Mouse (Mus musculus) adrenal gland, postnatal 25 days (tissue): ENCODE data around the gene Fads6. TPM values are rescaled to one million over a fixed set of nuclear protein-coding genes. Genes with fewer than 3 reads are reported as not detected.
A peak's percentile ranks its signal among the peaks of the same experiment; 100 is the strongest.

Experiments
- DNase-seq: peaks from one replicate; pipeline ENCODE4 v3.0.0; 2021; ENCODE audit warnings: mixed read lengths
- microRNA-seq, 2 experiments: library from miRNA; unstranded; fragments of <30 nt; microRNA quantifications; one replicate each; pipeline ENCODE4 v1.2.0; 2021
- total RNA-seq: library from RNA; stranded (reverse); gene quantifications from 2 replicates; pipeline ENCODE4 v1.2.3, GENCODE M21; 2021

Gene Fads6
- total RNA-seq, 1 experiment from 2014 or later = 93.9 TPM

DNA sequence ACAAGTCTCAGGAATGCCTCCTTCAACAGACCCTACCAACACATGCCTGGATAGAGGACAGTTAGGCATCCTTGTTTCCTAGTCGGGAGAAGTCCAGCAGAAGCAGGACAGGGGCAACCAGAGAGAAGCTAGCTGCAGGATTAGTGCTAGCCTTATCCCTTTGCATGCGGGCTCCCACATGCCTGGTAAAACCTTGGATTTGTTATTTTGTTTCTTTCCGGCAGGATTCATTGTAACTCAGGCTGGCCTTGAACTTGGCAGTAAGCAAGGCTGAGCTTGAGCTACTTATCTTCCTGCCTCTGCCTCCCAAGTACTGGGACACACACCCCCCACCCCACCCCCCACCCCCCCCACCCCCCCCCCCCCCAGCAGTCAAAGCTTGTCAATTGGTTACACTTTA is 46.2 kb downstream of the Fads6 start:
- no peak for DNase-seq

DNA sequence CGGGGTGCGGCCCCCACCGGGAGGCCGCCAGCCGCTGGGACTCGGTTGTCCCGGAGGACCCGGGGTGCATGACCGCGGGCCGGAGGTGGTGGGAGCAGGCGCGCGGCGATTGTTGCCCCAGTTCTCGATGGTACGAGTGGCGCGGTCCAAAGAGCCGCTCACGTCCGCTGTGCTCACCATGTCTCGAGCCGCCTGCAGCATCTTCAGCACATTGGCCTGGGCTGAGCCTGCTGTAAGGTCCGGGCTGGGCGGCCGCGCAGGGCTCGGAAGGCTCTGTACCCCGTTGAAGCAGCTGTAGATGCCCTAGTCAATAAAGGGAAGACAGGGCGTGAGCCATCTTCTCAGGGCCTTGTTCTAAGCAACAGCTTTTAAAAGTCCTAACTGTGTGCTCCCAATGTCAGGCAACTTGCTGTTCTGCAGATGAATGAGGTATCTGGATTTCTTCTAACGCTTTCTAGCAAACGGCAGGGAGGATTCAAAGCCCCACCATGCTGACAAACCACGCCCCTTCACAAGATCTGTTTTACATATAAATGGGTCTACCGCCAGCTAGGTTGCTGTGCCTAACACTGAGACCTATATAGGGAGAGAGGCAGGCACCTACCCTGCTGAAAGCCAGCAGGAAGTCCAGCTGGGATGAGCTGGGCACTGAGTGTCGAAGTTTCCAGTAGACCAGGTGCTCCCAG is 46.9 kb downstream of the Fads6 start:
- no peak for DNase-seq

DNA sequence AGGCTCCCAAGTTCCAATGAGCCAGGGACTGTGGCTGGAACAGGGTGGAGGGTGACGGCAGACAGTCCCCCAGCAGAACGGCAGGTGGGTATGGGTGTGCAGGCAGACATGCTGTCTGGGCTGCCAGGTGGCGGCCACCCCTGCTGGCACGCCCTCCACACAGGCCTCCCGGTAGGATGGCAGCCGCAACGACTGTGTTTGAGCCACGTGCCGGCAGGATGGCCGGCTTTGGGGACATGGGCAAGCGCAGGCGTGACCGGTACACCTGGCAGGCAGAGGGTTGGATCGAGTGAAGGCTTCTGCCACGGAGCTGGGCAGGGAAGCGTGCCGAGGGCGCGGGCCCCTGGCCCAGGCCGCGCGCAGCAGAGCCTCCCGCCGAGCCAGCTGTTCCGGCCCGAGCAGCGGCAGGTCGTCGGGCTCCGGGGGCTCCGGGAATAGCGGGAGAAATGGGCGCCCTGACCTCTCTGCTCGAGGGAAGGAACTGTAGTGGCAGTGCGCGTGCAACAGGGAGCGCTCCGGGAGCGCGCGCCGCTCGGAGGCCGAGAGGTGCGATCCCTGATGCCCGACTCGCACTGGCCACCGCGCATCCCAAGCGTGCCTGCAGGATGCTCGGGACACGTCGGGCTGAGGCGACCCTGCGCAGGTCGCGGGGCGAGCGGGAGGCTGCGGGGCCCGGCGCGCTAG is 47.6 kb downstream of the Fads6 start:
- DNase-seq = peak; percentile 43

DNA sequence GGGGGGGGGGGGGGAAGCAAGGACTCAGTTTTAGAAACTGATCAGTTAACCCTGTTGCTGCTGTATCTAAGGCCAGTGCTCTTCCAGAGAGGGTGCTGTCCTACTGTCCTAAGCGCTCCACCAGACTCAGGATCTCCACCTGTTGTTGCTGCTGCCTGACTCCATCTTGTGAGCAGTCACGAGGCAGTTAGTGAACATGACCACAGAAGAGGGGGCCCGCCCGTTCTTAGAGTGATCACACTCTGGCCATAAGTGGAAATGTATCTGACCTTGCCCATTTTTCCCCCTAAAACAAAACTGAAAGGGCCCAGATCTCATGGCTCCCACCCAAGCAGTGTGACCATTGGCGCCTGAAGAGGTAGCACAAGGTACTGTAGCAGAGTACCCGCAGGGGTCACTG is 49.5 kb downstream of the Fads6 start:
- no peak for DNase-seq

DNA sequence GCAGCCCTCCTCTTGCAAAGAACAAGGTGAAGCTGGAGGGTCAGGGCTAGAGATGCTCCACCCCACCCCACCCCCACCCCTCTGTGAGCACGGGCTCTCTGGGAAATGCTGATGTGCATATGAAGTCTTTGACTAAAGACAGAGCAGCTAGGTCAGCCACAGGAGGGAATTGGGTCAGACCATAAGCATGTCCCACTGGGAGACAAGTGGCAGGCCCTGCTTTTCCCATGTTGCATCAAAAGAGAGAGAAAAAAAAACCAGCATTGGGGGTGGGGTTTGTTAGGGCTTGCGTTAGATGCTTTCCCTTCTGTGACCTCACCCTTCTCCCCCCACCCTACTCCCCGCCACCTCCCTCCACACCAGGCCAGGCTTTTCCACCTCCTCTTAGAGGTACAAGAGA is 50.2 kb downstream of the Fads6 start:
- DNase-seq = no peak

DNA sequence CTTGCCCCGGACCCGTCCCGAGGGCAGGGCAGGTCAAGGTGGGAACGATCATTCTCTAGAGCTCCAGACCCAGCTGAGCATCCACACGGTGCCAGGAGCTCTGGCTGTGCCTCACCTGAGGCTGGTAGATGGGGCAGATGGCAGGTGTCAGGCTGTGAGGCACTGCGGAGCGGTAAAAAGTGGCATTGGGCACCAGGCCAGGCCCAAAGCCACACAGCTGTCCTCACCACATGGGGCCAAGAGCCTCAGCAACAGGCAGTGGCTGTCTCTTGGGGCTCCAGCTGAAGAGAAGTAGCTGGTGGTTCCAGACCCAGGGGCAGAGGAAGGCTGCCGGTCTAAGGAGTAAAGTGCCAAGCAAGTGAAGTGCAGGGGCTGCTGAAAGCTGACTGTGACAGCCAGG is 51.1 kb downstream of the Fads6 start:
- DNase-seq = no peak

DNA sequence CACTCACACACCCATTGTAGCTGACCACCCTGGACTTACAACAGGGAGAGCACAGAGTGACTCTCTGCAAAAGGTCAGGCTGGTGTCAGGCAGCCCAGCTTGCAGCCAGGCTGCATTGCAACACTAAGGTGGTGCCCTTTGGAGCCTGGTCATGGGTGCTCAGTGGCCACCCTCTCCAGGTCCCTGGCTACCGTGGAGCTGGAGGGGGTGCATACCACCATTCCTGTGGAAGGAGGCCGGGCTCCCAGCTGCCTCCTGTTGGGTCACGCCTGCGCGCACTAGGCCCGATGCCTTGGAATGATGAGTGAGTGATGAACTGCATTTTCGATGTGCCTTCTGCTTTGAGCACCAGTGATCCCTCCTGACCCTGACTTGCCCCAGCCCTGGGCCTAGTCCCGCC is 52.6 kb downstream of the Fads6 start:
- DNase-seq = no peak

DNA sequence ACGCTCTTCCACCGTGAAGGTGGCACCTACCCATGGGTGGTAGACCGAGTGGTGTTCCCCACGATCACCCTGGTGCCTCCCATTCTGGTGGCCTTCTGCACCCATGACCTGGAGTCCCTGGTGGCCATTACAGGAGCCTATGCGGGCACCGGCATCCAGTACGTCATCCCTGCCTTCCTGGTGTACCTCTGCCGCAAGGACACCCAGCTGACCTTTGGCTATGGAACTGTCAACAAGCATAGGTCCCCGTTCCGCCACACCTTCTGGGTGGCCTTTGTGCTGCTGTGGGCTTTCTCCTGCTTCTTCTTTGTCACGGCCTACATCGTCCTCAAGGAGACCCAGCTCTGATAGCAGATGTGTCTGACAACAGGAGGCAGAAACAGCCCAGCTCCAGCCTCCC is 53.7 kb downstream of the Fads6 start:
- DNase-seq = no peak

DNA sequence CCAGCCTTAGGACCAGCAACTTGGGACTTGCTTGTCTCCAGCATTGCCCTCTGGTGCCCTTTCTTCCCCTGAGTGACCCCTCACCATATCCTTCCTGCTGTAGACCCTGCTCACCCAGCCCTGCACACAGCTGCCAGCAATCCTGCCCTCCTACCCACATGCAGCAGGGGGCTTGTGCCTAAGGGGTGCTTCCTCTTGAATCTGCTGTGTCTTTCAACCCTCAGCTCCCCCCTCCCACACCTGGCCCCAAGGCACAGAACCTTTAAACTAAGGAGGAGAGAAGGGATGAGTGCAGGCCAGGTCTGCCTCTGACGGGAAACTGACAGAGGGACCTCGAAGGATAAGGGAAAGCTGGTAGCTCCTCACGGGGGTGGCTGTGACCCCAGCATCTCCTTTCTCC is 54.7 kb downstream of the Fads6 start:
- DNase-seq = no peak

DNA sequence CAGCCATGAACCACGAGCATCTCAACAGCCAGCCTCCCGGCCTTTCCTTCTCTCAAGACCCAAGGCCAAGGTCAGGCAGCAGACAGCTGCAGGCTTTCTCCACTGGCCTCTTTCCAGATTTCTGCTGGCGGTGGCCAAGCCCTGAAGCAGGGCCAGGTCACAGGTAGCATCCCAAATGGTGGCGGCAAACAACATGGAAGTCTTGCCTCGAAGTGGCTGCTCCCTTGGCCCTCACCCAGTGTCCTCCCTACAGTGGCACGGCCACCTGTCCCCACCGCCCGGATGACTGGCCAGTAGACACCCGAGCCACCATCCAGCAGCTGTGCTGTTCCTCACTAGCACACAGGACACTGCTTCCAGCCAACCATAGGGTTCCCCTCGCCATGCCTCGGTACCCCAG is 56.1 kb downstream of the Fads6 start:
- DNase-seq = no peak

DNA sequence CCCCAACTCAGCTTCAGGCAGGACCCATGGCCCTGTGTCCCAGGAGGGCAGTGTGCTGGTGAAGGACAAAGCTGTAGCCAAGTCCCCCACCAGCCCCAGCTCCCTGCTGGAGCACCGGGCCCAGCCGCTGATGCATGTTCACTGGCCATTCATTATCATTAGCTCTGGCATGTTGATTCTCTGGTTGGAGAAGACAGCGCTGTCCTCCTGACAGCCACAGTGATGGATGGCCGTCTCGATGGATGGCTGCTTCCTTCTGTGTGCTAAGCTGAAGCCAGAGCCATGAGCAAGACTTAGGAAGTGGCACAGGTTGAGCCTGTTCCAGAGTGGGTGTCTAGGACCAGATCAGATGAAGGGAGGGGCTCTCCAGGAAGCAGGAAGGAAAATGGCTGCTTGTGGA is 60.9 kb downstream of the Fads6 start:
- DNase-seq = no peak

DNA sequence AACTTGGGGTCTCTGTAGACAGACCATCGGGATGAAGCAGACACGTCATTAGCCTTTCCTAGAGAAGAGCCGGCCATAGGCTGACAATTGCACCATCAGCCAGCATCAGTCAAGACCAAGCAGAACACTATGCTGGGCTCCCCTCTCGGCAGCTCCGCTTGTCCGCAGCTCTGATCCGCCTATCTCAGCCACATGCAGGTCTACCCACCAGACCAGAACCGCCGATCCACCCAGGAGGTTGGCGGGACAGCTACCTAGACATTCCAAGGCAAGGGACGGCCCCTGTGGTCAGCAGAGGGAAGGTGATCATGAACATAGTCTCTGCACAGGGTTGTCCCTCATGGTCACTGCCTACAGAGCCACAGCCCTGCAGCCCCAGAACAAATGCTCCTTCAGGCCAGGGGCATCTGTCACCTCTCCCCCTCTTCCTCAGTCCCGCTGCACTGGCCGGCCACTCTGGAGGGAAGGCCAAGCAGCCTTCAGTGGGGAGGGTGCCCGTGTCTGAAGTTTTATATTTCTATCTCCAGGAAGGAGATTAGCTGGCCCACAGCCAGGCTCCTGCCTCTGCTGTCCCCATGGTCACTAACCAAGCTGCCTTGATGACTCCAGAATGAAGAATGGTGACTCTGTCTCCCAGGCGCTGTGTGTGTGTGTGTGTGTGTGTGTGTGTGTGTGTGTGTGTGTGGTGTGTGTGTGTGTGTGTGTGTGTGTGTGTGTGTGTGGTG is 63.0 kb downstream of the Fads6 start:
- DNase-seq = peak; percentile 75

DNA sequence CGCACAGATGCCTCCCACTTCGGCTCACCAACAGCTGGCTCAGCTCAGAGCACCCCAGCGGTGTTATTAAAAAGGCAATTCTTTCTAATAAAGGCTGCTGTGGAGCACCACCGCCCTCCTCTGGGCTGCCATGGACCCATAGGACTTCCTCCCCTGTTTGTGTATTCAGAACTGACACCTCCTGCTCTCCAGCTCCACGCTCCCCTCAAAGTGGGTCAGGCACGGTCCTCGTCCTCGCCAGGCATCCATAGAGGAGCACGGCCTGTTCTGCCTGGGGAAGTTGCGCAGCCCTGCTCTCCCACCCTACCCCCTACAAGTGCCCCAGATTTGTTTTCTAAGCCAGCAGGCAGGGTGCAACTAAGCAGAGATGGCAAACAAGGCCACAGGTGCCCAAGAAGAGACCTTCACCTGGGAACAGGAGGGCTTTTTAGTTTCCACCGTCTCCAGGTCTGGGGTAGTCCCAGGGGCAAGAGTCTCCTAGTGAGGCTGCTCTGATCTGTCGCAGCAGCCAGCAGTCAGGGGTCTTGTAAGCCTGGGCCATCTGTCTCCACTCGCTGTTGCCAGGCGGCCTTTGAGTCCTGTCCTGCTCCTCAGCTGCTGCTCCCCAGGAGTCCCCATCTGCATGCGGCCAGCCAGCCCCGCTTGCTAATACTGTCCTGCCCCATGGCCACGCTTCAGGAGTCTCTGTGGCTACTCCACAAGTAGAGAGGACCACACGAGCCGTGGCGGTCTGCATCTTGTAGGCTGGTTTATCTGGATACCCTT is 63.8 kb downstream of the Fads6 start:
- no peak for DNase-seq

DNA sequence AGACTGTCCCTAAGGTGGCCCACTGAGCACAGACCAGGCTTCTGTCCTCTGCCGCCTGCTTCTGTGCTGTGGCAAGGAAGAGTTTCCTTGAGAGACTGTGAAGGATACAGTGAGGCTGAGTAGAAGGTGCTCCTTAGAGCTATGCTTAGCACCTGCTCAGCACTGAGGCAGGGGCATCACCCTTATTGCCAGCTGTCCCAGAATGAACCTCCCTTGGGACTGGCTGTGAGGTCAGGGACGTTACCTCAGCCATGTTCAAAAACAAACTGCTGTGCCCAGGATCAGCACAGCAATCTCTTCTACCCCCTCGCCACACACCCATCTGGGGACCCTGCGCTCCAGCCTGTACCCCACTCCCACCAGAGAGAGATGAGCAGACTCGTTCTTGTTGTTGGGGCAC is 64.6 kb downstream of the Fads6 start:
- DNase-seq = no peak

DNA sequence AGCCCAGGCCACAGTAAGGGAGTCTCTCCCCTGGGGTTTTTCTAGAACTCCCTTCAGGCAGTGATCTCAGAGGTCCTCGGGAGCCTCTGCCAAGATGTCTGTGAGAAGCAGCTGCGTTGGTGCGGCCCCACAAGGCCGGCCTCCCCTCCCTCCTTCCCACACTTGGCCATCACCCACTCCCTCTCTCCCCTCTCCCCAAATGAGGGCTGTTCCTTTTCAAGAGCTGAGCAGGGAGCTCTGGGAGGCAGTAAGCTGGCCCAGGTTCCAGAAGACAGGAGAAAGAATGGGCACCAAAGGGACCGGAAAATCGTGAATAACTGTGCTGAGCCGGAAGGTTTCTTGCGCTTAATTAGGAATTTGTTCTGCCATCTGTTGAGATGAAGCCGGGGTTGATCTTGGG is 65.5 kb downstream of the Fads6 start:
- no peak for DNase-seq

DNA sequence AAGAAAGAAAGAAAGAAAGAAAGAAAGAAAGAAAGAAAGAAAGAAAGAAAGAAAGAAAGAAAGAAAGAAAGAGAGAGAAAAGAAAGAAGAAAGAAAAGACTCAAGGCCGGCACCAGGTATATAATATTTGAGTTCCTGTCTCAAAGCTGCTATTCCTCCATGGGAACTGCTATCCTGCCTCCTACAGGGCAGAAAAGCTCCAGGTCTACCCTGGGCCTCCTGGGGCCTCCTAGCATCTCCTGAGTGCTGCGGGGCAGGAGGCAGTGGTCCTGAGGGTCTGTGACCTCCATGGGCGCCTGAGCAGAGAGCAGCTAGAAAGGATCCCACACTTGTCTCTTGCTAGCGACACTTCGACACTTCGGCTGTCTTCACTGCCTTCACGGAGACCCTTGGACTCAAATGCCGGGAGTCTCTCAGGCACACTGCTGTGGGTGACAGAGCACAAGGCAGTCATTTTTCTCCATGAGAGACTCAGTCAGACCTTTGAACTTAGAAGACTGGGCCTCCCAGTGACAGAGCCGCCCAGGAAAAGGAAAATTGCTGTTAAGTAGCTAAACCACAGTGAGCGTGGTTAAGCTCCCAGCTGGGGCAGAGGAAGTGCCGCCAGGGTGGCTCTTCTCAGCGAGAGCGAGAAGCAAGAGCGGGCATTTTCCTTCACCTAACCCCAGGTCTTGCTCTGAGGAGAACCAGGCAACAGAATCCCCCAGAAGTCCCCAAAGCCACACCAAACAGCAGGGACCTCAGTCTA is 66.1 kb downstream of the Fads6 start:
- no peak for DNase-seq

Small RNA genes lying within 50 kb of the gene (microRNA-seq; reads per million reads assigned to microRNA genes)
- 0 reads per million in 2 experiments for gene Gm25837

Other genes with a start within 250 kb of the Fads6 start
- gene Cd300ld3, start 249.3 kb downstream of the Fads6 start, total RNA-seq = 2.3 and 4.2 TPM in 2 replicates
- 0.33 TPM in 1 of 2 replicates, not detected in the other for gene Cd300e, start 235.5 kb downstream of the Fads6 start, total RNA-seq
- 0.58 and 0.76 TPM in 2 replicates for gene Rab37, start 206.2 kb downstream of the Fads6 start, total RNA-seq
- 0.55 and 0.62 TPM in 2 replicates for gene Cd300lf, start 163.7 kb downstream of the Fads6 start, total RNA-seq
- gene Slc9a3r1, start 134.3 kb downstream of the Fads6 start, total RNA-seq = 17.5 and 18.1 TPM in 2 replicates
- 19.9 and 22.3 TPM in 2 replicates for gene Tmem104, start 110.2 kb downstream of the Fads6 start, total RNA-seq
- gene Nat9, start 109.8 kb downstream of the Fads6 start, total RNA-seq = 37.3 and 38.1 TPM in 2 replicates
- gene Grin2c, start 30.4 kb downstream of the Fads6 start, total RNA-seq = 2.5 and 3.5 TPM in 2 replicates
- 1,338 and 1,408 TPM in 2 replicates for gene Fdxr, start 20.6 kb downstream of the Fads6 start, total RNA-seq
- gene Otop2, start 9.5 kb upstream of the Fads6 start, total RNA-seq = not detected in 2 replicates
- 0.62 and 0.79 TPM in 2 replicates for gene Ush1g, start 24.4 kb upstream of the Fads6 start, total RNA-seq
- gene Otop3, start 37.1 kb upstream of the Fads6 start, total RNA-seq = not detected in 2 replicates
- gene Hid1, start 70.1 kb upstream of the Fads6 start, total RNA-seq = 13.2 and 14.8 TPM in 2 replicates
- gene Cdr2l, start 84.3 kb upstream of the Fads6 start, total RNA-seq = 59.1 and 82.5 TPM in 2 replicates
- gene Mrpl58, start 106.1 kb upstream of the Fads6 start, total RNA-seq = 140 and 153 TPM in 2 replicates
- 518 and 521 TPM in 2 replicates for gene Atp5h, start 122.3 kb upstream of the Fads6 start, total RNA-seq
- 59.9 and 72.4 TPM in 2 replicates for gene Kctd2, start 122.5 kb upstream of the Fads6 start, total RNA-seq
- 0.21 TPM in 1 of 2 replicates, not detected in the other for gene Trim80, start 142.9 kb upstream of the Fads6 start, total RNA-seq
- gene Slc16a5, start 164.8 kb upstream of the Fads6 start, total RNA-seq = not detected in 2 replicates
- gene Armc7, start 178.0 kb upstream of the Fads6 start, total RNA-seq = 11.4 and 11.5 TPM in 2 replicates
- 131 and 151 TPM in 2 replicates for gene Nt5c, start 194.2 kb upstream of the Fads6 start, total RNA-seq
- gene Jpt1, start 216.7 kb upstream of the Fads6 start, total RNA-seq = 91.7 and 92.8 TPM in 2 replicates
- gene Sumo2, start 238.6 kb upstream of the Fads6 start, total RNA-seq = 254 and 263 TPM in 2 replicates